Mouse (Mus musculus) cerebellum, postnatal 25 days (tissue): Measurements from ENCODE around the gene B4gat1.

Experiments
- DNase-seq, 2 experiments: peaks; one replicate each; pipeline ENCODE4 v3.0.0; 2021; ENCODE audit warnings: mixed read lengths in 2 of 2

The B4gat1 gene

DNA sequence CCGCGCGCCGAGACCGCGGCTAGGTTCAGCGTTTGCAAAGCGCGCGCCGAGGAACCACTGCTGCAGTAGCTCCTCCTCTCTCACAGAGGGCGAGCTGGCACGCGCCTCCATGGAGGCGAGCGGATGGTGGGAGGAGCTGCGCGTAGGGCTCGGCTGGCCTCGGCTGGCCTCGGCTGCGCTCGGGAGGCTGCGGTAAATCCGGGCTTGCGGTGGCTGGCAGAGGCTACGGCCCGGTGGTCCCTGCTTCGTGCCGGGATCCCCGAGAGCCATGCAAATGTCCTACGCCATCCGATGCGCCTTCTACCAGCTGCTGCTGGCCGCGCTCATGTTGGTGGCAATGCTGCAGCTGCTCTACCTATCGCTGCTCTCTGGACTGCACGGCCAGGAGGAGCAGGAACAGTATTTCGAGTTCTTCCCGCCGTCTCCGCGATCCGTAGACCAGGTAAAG is at the start of gene B4gat1, which contains the start of gene AC124502.3:
Gene B4gat1 (plus strand): TSS at position 118 of the 448 bp plus-strand sequence.
Gene AC124502.3 (plus strand): TSS at position 183 of the 448 bp plus-strand sequence.
- peak; percentile 96 to 98 for DNase-seq

GRCm38 (mm10) chr19:4989013-4989412 is 49.6 kb upstream of the B4gat1 start:
- peak; percentile 57 to 68 for DNase-seq

DNA sequence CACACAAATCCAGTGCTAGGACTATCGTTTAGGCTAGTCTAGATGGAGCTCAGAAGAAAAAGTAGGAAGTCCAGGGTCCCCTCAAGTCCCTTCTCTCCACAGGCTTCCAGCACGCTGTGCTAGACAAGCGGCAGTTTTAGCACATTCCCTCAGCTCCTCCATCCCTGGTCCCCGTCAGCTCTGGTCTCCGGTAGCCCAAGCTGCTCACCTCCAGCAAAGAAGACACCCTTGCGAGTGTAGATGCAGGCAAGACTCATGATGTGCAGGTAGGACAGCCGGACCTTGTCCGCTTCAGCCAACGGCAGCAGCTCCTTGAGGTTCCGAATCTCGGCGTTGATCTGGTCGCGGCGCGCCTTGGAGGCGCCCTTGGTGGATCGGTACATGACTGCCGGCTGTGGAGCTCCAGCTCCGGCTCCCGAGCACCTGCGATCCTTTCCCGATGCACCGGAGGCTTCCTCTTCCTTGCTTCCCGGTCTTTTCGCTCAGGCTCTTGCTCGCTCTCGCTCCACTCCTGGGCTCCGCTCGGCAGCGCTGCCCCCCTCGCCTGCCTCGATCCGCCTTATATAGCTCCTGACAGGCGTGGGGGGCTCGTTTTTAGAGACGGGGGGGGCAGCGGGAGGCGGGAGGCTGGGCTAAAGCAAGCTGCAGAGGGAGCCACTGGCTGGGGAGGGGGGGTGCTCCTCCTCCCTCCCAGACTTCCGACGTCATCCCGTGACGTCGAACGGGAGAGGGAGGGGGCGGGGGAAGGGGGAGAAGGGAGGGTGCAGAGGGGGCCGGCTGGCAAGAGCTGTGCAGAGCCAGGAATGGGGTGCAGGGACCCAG is 49.0 kb upstream of the B4gat1 start:
- peak; percentile 85 to 94 for DNase-seq

GRCm38 (mm10) chr19:4990256-4990625 is 48.4 kb upstream of the B4gat1 start, which contains the start of gene Npas4:
Npas4 (minus strand) TSS chr19:4990316.
- peak in 1 of 2 experiments; percentile 25 for DNase-seq

DNA sequence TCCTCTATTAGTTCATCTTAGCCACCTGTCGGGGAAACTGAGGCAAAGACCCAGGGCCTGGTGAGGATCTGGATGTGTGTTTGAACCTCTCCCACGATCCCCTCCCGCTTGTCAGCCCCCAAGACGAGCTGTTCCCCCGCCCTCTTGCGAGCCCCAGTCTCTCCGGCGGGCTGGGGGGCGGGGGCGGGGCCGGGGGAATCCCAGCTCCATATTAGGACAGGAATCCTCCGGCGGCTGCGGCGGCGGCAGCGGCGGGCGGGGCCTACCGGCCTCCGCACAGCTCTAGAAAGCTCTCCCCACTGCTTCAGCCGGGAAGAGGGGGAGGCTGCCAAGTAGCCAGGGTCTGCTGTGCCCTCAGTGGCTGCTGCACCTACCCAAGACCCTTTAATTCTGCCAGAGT is 47.9 kb upstream of the B4gat1 start:
- peak; percentile 48 to 66 for DNase-seq

- DNase-seq, result no peak
Observed at GRCm38 (mm10) chr19:4992371-4992770, 46.3 kb upstream of the B4gat1 start.

GRCm38 (mm10) chr19:4992904-4993303 is 45.7 kb upstream of the B4gat1 start:
- DNase-seq, result peak; percentile 91 to 95

DNA sequence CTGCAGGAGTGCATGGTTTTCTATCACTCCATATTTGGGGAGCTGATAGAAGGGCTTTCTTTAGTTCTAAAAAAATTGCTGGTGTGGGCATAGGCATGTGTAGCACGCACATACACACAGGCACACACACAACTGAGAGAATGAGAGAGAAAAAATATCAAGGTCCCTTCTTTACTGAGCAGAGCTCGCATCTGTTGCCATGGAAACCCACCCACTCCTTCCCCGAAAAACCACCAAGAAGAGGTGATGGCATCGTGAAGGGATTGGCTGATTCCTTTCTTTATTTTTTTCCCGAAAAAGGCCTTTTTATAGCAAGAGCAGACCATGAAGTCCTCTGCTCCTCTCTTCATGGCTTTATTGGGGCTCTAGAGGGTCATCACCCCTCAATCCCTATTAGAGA is 44.6 kb upstream of the B4gat1 start:
- no peak for DNase-seq

DNA sequence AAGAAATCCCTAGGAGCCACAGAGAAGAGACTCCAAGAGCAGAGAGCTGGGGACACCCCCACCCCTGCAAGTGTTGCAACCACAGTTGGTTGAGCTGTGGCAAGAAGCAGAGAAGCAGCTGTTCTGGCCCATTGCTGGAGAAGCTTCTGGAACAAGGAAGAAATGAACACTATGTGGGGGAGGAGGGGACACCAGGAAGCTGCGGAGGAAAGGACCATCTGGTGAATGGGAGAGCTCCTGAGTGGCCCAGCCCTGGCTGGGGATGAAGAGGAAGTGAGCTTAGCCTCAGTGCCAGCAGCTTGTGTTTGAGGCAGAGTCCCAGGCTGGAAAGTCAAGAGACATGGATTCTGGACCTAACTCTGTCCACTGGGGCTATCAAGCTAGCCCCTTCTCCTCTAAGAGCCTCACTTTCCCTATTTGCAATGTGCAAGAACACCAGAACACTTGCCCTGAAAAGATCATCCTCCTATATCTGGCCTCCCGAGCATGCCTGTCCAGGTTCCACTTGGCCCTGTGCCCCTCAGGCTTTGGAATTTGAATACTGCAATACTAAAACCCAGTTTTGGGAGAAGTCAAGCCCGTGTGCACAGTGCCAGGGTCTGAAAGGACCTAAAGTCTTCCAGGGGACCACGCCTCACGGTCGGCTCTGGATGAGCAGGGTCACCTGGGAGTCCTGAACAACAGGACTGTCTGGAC is 39.0 kb upstream of the B4gat1 start:
- peak; percentile 50 to 58 for DNase-seq

DNA sequence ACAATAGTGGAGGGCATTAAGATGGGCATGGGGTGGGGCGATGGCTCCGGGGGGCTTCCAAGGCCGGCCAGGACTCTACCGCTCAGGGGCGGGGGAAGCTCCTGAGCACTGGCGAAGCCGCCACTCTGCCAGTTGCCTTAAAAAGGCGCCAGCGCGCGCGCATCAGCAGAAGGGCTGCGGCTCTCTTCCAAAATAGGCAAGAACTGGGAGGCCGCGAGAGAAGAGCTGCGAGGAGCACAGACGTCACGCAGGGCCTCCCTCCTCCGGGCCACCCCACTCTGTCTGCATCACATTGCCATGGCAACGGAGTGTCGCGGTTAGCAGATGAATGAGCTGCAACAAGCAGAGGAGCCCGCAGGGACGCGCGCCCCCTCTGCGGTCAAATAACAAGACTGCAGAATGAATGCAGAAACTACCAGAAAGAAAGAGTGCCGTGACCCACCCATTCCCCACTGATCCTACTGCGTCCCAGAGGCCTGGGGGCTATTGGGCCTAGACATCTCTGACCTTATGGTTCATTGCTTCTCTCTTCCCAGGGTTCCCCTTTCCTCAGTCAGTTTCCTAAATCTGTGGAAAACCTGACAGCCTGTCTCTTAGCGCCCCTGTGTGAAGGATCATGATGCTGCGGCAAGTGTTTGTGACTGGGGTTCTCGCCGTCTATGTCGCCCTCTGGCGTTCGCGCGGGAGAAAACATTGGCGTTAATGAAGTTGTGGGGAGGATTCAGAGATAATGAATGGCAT is 36.8 kb upstream of the B4gat1 start:
- DNase-seq, result peak; percentile 91

- DNase-seq, result peak in 1 of 2 experiments; percentile 35
Observed at GRCm38 (mm10) chr19:5003644-5004043, 35.0 kb upstream of the B4gat1 start.

GRCm38 (mm10) chr19:5004925-5005324 is 33.7 kb upstream of the B4gat1 start:
- no peak for DNase-seq

DNA sequence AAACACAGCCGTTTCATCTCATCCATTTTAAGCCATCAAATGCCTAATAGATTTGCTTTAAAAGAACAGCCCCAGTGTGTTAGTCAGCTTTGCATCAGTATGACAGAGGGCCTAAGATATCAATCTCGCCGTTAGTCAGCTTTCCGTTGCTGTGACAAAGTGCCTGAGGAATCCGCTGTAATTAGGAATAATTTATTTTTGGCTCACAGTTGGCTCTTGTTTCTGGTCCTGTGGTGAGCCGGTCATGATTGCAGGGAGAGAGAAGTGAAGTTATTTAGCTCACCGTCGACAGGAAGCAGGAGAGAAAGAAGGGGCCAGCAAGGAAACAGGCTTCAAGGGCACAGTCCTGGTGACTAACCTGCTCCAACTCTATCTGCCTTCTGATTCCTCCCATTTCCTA is 25.5 kb upstream of the B4gat1 start:
- DNase-seq, result no peak

- DNase-seq, result peak; percentile 48 to 67
Observed at GRCm38 (mm10) chr19:5014961-5015398, 23.6 kb upstream of the B4gat1 start.

- DNase-seq, result no peak
Observed at GRCm38 (mm10) chr19:5016221-5016742, 22.3 kb upstream of the B4gat1 start.

DNA sequence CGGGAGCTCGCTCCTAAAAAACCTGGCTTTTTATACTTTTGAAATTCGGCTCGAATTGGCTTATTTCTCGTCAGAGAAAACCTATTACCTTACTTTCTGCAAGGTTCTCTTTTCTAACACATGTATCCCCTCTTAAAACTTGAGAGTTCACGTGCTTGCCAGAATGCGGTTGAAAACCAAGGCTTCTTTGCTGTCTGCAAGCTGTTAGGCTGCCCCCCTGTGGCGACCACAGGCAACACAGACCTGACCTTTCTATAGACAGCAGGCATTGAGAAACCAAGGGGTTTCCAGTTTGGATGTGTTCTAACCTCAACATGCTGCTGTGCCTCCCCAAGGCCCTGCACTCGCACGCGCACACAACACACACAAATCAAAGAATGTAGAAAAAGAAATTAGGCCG is 21.8 kb upstream of the B4gat1 start:
- peak; percentile 79 to 91 for DNase-seq

DNA sequence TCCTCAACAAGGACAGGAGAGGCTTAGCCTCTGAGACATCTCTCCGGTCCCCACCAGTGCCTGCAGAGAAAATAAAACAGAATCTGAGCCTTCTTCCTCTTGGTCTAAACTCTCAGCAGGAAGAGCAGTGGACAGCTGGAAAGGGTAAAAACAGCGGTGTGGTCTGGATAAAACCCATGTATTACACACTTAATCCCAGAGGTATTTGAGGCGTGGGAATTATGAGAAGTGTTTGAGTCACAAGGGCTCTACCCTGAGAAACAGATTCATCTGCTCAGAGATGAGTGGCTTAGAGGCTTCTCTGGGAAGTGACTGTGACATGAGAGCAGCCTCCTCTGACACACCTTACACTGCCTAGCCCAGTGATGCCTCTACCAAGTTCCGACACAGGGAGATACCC is 21.0 kb upstream of the B4gat1 start:
- no peak for DNase-seq

DNA sequence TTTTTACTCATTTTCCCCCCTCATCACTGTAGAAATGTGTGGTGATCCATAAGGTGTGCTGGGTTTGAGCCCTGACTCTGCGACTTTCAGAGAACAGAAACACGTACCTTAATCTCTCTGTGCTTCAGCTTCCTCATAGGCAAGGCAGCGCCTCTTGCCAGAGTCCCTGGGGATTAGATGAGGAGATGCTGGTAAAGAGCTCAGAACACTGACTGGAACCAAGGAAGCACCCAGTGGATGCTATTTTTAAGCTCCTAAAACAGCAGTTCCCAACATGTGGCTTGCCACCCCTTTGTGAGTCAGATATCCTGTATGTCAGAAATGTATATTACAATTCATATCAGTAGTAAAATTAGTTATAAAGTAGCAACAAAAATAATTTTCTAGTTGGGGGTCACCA is 20.4 kb upstream of the B4gat1 start:
- no peak for DNase-seq

DNA sequence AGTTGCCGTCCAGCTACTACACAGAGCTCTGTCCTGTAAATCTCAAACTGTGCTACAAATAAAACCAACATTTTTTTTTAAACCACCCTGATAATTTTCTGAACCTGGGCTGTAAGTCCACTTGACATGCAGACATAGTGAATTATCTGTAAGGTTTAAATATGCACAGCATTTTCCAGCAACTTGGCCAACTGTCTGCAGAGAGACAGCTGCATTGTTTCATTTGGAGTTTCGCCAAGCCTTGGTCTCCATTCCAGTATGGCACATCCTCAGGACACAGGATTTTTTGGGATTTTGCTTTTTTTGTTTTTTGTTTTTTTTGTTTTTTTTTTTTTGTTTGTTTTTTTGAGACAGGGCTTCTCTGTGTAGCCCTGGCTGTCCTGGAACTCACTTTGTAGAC is 17.2 kb upstream of the B4gat1 start:
- no peak for DNase-seq

- peak; percentile 93 to 94 for DNase-seq
Observed at GRCm38 (mm10) chr19:5023621-5024479, 14.8 kb upstream of the B4gat1 start, which contains the start of gene Slc29a2. Slc29a2 (plus strand) TSS chr19:5023860.

DNA sequence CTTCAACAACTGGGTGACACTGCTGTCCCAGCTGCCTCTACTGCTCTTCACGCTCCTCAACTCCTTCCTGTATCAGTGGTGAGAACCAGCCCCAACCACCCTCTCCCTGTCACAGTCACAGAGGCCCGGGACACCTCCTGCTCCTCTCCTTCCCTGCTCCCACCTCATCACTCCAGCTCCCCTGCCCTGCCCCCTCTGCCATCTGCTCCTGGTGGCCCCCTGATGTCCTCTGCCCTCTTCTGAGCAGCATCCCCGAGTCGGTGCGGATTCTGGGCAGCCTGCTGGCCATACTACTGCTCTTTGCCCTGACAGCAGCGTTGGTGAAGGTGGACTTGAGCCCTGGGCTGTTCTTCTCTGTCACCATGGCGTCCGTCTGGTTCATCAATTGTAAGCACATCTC is 12.5 kb upstream of the B4gat1 start:
- DNase-seq, result peak; percentile 30 to 55

DNA sequence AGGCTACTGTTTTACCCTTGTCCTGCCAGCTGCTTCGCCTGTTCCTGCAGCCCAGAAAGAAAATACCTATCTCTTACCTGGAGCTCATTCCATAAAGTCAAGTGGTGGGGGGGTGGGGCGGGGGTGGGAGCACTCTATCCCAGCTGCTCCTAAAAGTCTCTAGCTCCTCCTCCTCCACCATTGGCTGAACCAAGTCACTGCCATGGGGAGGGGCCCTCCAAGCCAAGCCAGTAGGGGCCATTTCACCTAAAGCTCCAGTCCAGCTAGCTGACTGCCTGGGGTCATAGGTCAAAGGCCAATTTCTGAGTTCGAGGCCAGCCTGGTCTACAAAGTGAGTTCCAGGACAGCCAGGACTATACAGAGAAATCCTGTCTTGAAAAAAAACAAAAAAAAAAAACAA is 5.9 kb upstream of the B4gat1 start:
- no peak for DNase-seq
